Mouse (Mus musculus): ENCODE data around the gene Tiam1. TPM values are rescaled to one million over a fixed set of nuclear protein-coding genes. Genes with fewer than 3 reads are reported as not detected.

Tiam1 gene
- total and polyA plus RNA-seq, 2 experiments from 2014 or later = 20.5 to 42.4 TPM

GRCm38 (mm10) chr16:89900681-89901080 lies 242.9 kb downstream of the Tiam1 start:
- Histone ChIP-seq H3K36me3 (ENCODE audit: insufficient read depth) (no peaks in the 10 kb centered on the region), H3K27ac (ENCODE audit: low read depth, low read length) (no peak overlapping the region), H3K4me3 (ENCODE audit: low read depth, low read length) (no peak overlapping the region), H3K4me2 (ENCODE audit: low read depth) (no peak overlapping the region), H3K27me3 (ENCODE audit: insufficient read depth, low read length) (no peaks in the 10 kb centered on the region), H3K9me3 (ENCODE audit: low read length) (no peaks in the 10 kb centered on the region), H3K9ac (no peak overlapping the region), H3K4me1 (ENCODE audit: insufficient read depth) (peaks cover 12% of the 10 kb centered on the region; the same call in 1 of the 2 replicates)
- WGBS = 26% methylated on average over 8 of the region's 8 CpGs
- DNase-seq (no peak), ATAC-seq (no peak)
- no peak for TF ChIP-seq CTCF (IDR thresholded peaks at IDR 0.05; ENCODE audit: low read depth)

GRCm38 (mm10) chr16:89899192-89899591 lies 244.4 kb downstream of the Tiam1 start:
- Histone ChIP-seq H3K4me1 (ENCODE audit: insufficient read depth) (peaks cover 12% of the 10 kb centered on the region; the same call in 1 of the 2 replicates), H3K9ac (no peak overlapping the region), H3K4me2 (ENCODE audit: low read depth) (no peak overlapping the region), H3K27ac (ENCODE audit: low read depth, low read length) (no peak overlapping the region), H3K27me3 (ENCODE audit: insufficient read depth, low read length) (no peaks in the 10 kb centered on the region), H3K4me3 (ENCODE audit: low read depth, low read length) (no peak overlapping the region), H3K36me3 (ENCODE audit: insufficient read depth) (no peaks in the 10 kb centered on the region), H3K9me3 (ENCODE audit: low read length) (no peaks in the 10 kb centered on the region)
- DNase-seq (no peak), ATAC-seq (no peak)
- no peak for TF ChIP-seq CTCF (IDR thresholded peaks at IDR 0.05; ENCODE audit: low read depth)
- 43% methylated on average over 9 of the region's 9 CpGs for WGBS

- no peak for DNase-seq
- WGBS = 84% methylated on average over 14 of the region's 14 CpGs
- H3K27ac ChIP-seq (ENCODE audit: low read depth, low read length) = peak overlapping the region; percentile 69
- H3K36me3 ChIP-seq (ENCODE audit: insufficient read depth) = no peaks in the 10 kb centered on the region
- no peak overlapping the region for H3K9ac ChIP-seq
- H3K9me3 ChIP-seq (ENCODE audit: low read length) = no peaks in the 10 kb centered on the region
- no peak overlapping the region for H3K4me3 ChIP-seq (ENCODE audit: low read depth, low read length)
- peaks cover 12% of the 10 kb centered on the region; the same call in 1 of the 2 replicates for H3K4me1 ChIP-seq (ENCODE audit: insufficient read depth)
- ATAC-seq = no peak
- no peaks in the 10 kb centered on the region for H3K27me3 ChIP-seq (ENCODE audit: insufficient read depth, low read length)
- TF ChIP-seq CTCF (IDR thresholded peaks at IDR 0.05; ENCODE audit: low read depth) = no peak
- peak overlapping the region; percentile 43 for H3K4me2 ChIP-seq (ENCODE audit: low read depth)
These were observed 245.3 kb downstream of the Tiam1 start for GRCm38 (mm10) chr16:89898299-89898625.

GRCm38 (mm10) chr16:89897547-89898298 lies 245.8 kb downstream of the Tiam1 start:
- DNase-seq (peak; percentile 79), ATAC-seq (peak; percentile 77)
- Histone ChIP-seq H3K9ac (no peak overlapping the region), H3K27ac (ENCODE audit: low read depth, low read length) (peak overlapping the region; percentile 69), H3K27me3 (ENCODE audit: insufficient read depth, low read length) (no peaks in the 10 kb centered on the region), H3K36me3 (ENCODE audit: insufficient read depth) (no peaks in the 10 kb centered on the region), H3K9me3 (ENCODE audit: low read length) (no peaks in the 10 kb centered on the region), H3K4me1 (ENCODE audit: insufficient read depth) (peaks cover 12% of the 10 kb centered on the region; the same call in 1 of the 2 replicates), H3K4me3 (ENCODE audit: low read depth, low read length) (peak overlapping the region; percentile 12; the same call in 1 of the 2 replicates), H3K4me2 (ENCODE audit: low read depth) (peak overlapping the region; percentile 43)
- WGBS = 59% methylated on average over 33 of the region's 33 CpGs
- TF ChIP-seq CTCF (IDR thresholded peaks at IDR 0.05; ENCODE audit: low read depth) = no peak

GRCm38 (mm10) chr16:89896885-89897546 lies 246.6 kb downstream of the Tiam1 start:
- DNase-seq (no peak), ATAC-seq (peak; percentile 63)
- H3K9ac ChIP-seq = no peak overlapping the region
- no peaks in the 10 kb centered on the region for H3K27me3 ChIP-seq (ENCODE audit: insufficient read depth, low read length)
- 0 out of 2 replicates have a peak overlapping the region, but pooled peaks have one; percentile 4 for H3K4me3 ChIP-seq (ENCODE audit: low read depth, low read length)
- H3K4me1 ChIP-seq (ENCODE audit: insufficient read depth) = peaks cover 12% of the 10 kb centered on the region; the same call in 1 of the 2 replicates
- H3K27ac ChIP-seq (ENCODE audit: low read depth, low read length) = peak overlapping the region; percentile 69; the same call in 1 of the 2 replicates
- WGBS = 63% methylated on average over 20 of the region's 20 CpGs
- H3K4me2 ChIP-seq (ENCODE audit: low read depth) = peak overlapping the region; percentile 43
- H3K9me3 ChIP-seq (ENCODE audit: low read length) = no peaks in the 10 kb centered on the region
- no peak for TF ChIP-seq CTCF (IDR thresholded peaks at IDR 0.05; ENCODE audit: low read depth)
- no peaks in the 10 kb centered on the region for H3K36me3 ChIP-seq (ENCODE audit: insufficient read depth)

GRCm38 (mm10) chr16:89896392-89896791 lies 247.2 kb downstream of the Tiam1 start:
- H3K27ac ChIP-seq (ENCODE audit: low read depth, low read length) = no peak overlapping the region
- H3K4me2 ChIP-seq (ENCODE audit: low read depth) = peak overlapping the region; percentile 43; the same call in 1 of the 2 replicates
- H3K9ac ChIP-seq = no peak overlapping the region
- H3K36me3 ChIP-seq (ENCODE audit: insufficient read depth) = no peaks in the 10 kb centered on the region
- WGBS = 75% methylated on average over 9 of the region's 9 CpGs
- DNase-seq = no peak
- no peak for ATAC-seq
- no peak overlapping the region for H3K4me3 ChIP-seq (ENCODE audit: low read depth, low read length)
- peaks cover 12% of the 10 kb centered on the region for H3K4me1 ChIP-seq (ENCODE audit: insufficient read depth)
- 0 out of 2 replicates have a peak, but pooled peaks have one; percentile 41 for TF ChIP-seq CTCF (IDR thresholded peaks at IDR 0.05; ENCODE audit: low read depth)
- H3K9me3 ChIP-seq (ENCODE audit: low read length) = no peaks in the 10 kb centered on the region
- no peaks in the 10 kb centered on the region for H3K27me3 ChIP-seq (ENCODE audit: insufficient read depth, low read length)

GRCm38 (mm10) chr16:89895283-89895682 lies 248.3 kb downstream of the Tiam1 start:
- WGBS = 74% methylated on average over 7 of the region's 7 CpGs
- Histone ChIP-seq H3K9ac (no peak overlapping the region), H3K36me3 (ENCODE audit: insufficient read depth) (no peaks in the 10 kb centered on the region), H3K27ac (ENCODE audit: low read depth, low read length) (no peak overlapping the region), H3K9me3 (ENCODE audit: low read length) (no peaks in the 10 kb centered on the region), H3K4me3 (ENCODE audit: low read depth, low read length) (no peak overlapping the region), H3K4me2 (ENCODE audit: low read depth) (no peak overlapping the region), H3K4me1 (ENCODE audit: insufficient read depth) (peaks cover 21% of the 10 kb centered on the region), H3K27me3 (ENCODE audit: insufficient read depth, low read length) (no peaks in the 10 kb centered on the region)
- no peak for ATAC-seq
- no peak for TF ChIP-seq CTCF (IDR thresholded peaks at IDR 0.05; ENCODE audit: low read depth)
- no peak for DNase-seq
